Mouse (Mus musculus) cortical plate, adult 2 months (tissue): ENCODE data around the gene Ptdss2.

Experiments
- CTCF ChIP-seq: fragments of 200-500 bp; IDR thresholded peaks from 2 replicates; pipeline ENCODE4 v1.5.1; 2011; ENCODE audit warnings: mild to moderate bottlenecking, control low read depth, low read length; ENCODE audit not compliant: insufficient read depth; ENCODE audit errors: extremely low read depth
- POLR2A ChIP-seq: fragments of 200-500 bp; IDR thresholded peaks from 2 replicates; pipeline ENCODE4 v1.6.1; 2011; ENCODE audit warnings: mild to moderate bottlenecking, low read length, control low read depth; ENCODE audit not compliant: insufficient read depth; ENCODE audit errors: extremely low read depth

GRCm38 (mm10) chr7:141169866-141170265 is 47.7 kb downstream of the Ptdss2 start:
- TF ChIP-seq CTCF (no peak), POLR2A (no peak)
